Mouse (Mus musculus): ENCODE measurements around the gene Zfp598.

The Zfp598 gene

GRCm38 (mm10) chr17:24669545-24670245 lies at the start of gene Zfp598:
TSS of gene Zfp598 (plus strand) at chr17:24669687.
- peak; percentile 95 for DNase-seq (ENCODE audit: low spot score)

- no peak for DNase-seq (ENCODE audit: low spot score)
Observed at GRCm38 (mm10) chr17:24625472-24625871, 44.0 kb upstream of the Zfp598 start.

GRCm38 (mm10) chr17:24628646-24629045 lies 40.8 kb upstream of the Zfp598 start:
- DNase-seq (ENCODE audit: low spot score), result peak; percentile 90

- no peak for DNase-seq (ENCODE audit: low spot score)
Observed at GRCm38 (mm10) chr17:24630072-24630471, 39.4 kb upstream of the Zfp598 start.

GRCm38 (mm10) chr17:24632167-24632812 lies 37.2 kb upstream of the Zfp598 start, which contains the start of the genes Tsc2 and Nthl1:
TSS of gene Tsc2 (minus strand) at chr17:24632630.
TSS of gene Nthl1 (plus strand) at chr17:24632680.
- peak; percentile 90 for DNase-seq (ENCODE audit: low spot score)

- no peak for DNase-seq (ENCODE audit: low spot score)
Observed at GRCm38 (mm10) chr17:24632813-24633449, 36.6 kb upstream of the Zfp598 start.

GRCm38 (mm10) chr17:24633831-24634230 lies 35.7 kb upstream of the Zfp598 start:
- DNase-seq (ENCODE audit: low spot score), result no peak

GRCm38 (mm10) chr17:24635024-24635423 lies 34.5 kb upstream of the Zfp598 start:
- DNase-seq (ENCODE audit: low spot score), result no peak

GRCm38 (mm10) chr17:24635694-24636093 lies 33.8 kb upstream of the Zfp598 start:
- DNase-seq (ENCODE audit: low spot score), result no peak

- DNase-seq (ENCODE audit: low spot score), result no peak
Observed at GRCm38 (mm10) chr17:24636781-24637481, 32.6 kb upstream of the Zfp598 start.

- DNase-seq (ENCODE audit: low spot score), result no peak
Observed at GRCm38 (mm10) chr17:24638214-24638613, 31.3 kb upstream of the Zfp598 start.

- DNase-seq (ENCODE audit: low spot score), result no peak
Observed at GRCm38 (mm10) chr17:24638840-24639239, 30.6 kb upstream of the Zfp598 start.

- no peak for DNase-seq (ENCODE audit: low spot score)
Observed at GRCm38 (mm10) chr17:24639571-24639988, 29.9 kb upstream of the Zfp598 start.

- DNase-seq (ENCODE audit: low spot score), result no peak
Observed at GRCm38 (mm10) chr17:24640119-24640518, 29.4 kb upstream of the Zfp598 start.

GRCm38 (mm10) chr17:24640581-24640980 lies 28.9 kb upstream of the Zfp598 start:
- DNase-seq (ENCODE audit: low spot score), result no peak

- no peak for DNase-seq (ENCODE audit: low spot score)
Observed at GRCm38 (mm10) chr17:24641944-24642343, 27.5 kb upstream of the Zfp598 start.

GRCm38 (mm10) chr17:24642791-24643343 lies 26.6 kb upstream of the Zfp598 start:
- no peak for DNase-seq (ENCODE audit: low spot score)

- no peak for DNase-seq (ENCODE audit: low spot score)
Observed at GRCm38 (mm10) chr17:24644030-24644715, 25.3 kb upstream of the Zfp598 start.

GRCm38 (mm10) chr17:24644875-24645721 lies 24.4 kb upstream of the Zfp598 start:
- no peak for DNase-seq (ENCODE audit: low spot score)

GRCm38 (mm10) chr17:24645916-24646315 lies 23.6 kb upstream of the Zfp598 start:
- no peak for DNase-seq (ENCODE audit: low spot score)

All from retina, embryonic 14.5 days (tissue).